Mouse (Mus musculus): ENCODE measurements around the gene Uhrf2. TPM values are rescaled to one million over a fixed set of nuclear protein-coding genes. Genes with fewer than 3 reads are reported as not detected.

The Uhrf2 gene
- total RNA-seq (2023) = 97.3 TPM

GRCm38 (mm10) chr19:30029894-30030635, at the start of gene Uhrf2:
Gene Uhrf2, plus strand, starts transcription at chr19:30030513.

GRCm38 (mm10) chr19:30003621-30004020, 26.7 kb upstream of the Uhrf2 start, which contains the start of gene Trpd52l3:
Gene Trpd52l3, plus strand, starts transcription at chr19:30003790.

Other genes with a start within 250 kb of the Uhrf2 start
- gene 9930021J03Rik, start 224.5 kb upstream of the Uhrf2 start, total RNA-seq (2023) = 36.3 TPM
- 24.3 TPM for gene Ranbp6, start 217.5 kb upstream of the Uhrf2 start, total RNA-seq (2023)
- not detected for gene Il33, start 105.4 kb upstream of the Uhrf2 start, total RNA-seq (2023)
- not detected for gene Trpd52l3, start 26.7 kb upstream of the Uhrf2 start, total RNA-seq (2023)
- gene Gldc, start 144.9 kb downstream of the Uhrf2 start, total RNA-seq (2023) = 0.88 TPM
- not detected for gene Mbl2, start 202.4 kb downstream of the Uhrf2 start, total RNA-seq (2023)

All from CD4-positive naive resting alpha-beta T cell, adult 76 days (primary cell).